Mouse (Mus musculus): ENCODE results near the gene Thoc3.
"Not testable (repeated sequence)": the region's sequence is repeated elsewhere in the genome, so short reads cannot be mapped to it uniquely, and the experiment has no call there.

Thoc3 gene

DNA sequence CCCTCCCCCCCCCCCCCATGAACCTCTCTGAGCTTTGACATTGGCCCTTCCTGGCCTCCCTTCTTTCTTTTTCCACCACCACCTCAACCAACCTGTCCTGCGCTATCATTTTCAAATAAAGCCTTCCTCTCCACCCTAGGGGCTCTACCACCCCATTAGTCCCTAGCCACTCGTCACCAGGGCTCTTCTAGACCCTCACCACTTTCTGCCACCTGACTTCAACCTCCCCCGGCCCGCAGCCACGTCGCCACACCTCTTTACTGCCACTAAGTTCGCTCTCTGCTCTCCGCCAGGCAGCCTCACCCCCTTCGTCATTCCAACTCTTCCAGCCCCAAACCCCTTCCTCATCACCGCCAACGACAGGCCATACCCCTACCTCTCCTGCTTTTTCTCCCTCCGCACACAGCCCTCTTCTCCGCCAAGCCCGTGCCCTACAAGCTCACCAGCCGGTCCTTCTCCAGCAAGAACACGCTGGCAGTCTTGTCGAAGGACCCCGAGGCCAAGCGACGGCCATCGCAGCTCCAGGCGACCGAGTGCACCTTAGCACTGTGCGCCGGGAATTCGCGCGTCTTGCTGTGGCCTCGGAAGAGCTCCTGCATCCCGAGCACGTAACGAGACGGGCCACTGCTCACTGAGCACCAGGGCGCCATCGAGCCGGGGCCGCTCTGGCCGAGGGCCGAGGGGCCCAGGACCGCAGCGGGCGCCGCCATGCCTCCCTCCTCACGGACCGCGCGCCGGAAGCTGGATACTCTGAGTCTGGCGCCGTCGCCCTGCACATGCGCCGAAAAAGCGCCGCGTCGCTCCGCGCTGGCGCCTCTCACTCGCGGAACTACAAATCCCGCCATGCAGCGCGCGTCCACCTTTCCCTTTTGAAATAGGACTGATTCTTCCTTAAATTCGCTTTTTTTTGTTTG, at the start of gene Thoc3:
Thoc3 (minus strand) TSS at position 752 of the 914 bp plus-strand sequence.
- ATAC-seq (ENCODE audit: low TSS enrichment) = peak; percentile 100

DNA sequence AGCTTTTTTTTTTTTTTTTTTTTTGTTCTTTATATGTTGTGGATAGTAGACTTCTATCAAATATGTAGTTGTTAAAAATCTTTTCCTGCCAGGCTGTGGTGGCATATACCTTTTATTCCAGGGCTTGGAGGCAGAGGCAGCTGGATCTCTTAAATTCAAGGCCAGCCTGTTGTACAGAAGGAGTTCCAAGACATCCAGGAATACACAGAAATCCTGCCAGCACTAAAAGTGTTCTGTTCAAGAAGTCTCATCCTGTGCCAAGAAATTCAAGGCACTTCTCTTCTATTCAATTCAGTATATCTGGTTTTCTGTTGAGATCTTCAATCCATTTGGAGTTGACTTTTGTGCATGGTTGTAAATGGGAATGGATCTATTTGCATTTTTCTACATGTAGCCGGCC, 37.3 kb upstream of the Thoc3 start:
- ATAC-seq (ENCODE audit: low TSS enrichment) = peak; percentile 74

DNA sequence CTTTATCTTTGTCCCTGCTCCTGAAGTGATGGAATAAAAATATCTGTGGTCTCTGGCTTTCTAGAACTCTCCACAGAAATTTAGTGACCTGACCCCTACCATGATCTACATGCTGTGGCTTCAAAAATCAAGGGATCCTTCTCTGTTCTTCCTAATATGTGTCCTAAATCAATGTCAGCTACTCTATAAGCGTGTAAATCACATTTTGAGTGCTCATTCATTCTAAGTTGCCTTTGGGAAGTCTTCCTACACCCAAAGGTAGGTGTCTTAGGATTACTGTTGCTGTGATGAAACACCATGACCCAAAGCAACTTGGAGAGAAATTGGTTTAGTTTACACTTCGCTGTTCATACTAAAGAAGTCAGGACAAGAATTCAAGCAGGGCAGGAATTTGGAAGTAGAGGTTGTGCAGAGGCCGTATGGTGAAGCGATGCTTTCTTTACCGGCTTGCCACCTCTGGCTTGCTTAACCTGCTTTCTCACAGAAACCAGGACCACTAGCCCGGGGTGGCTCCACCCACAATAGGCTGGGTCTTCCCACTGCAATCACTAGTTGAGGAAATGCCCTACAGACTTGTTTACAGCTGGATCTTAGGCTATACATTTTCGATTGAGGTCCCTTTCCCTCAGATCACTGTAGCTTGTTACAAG, 36.1 kb upstream of the Thoc3 start:
- no peak for ATAC-seq (ENCODE audit: low TSS enrichment)

DNA sequence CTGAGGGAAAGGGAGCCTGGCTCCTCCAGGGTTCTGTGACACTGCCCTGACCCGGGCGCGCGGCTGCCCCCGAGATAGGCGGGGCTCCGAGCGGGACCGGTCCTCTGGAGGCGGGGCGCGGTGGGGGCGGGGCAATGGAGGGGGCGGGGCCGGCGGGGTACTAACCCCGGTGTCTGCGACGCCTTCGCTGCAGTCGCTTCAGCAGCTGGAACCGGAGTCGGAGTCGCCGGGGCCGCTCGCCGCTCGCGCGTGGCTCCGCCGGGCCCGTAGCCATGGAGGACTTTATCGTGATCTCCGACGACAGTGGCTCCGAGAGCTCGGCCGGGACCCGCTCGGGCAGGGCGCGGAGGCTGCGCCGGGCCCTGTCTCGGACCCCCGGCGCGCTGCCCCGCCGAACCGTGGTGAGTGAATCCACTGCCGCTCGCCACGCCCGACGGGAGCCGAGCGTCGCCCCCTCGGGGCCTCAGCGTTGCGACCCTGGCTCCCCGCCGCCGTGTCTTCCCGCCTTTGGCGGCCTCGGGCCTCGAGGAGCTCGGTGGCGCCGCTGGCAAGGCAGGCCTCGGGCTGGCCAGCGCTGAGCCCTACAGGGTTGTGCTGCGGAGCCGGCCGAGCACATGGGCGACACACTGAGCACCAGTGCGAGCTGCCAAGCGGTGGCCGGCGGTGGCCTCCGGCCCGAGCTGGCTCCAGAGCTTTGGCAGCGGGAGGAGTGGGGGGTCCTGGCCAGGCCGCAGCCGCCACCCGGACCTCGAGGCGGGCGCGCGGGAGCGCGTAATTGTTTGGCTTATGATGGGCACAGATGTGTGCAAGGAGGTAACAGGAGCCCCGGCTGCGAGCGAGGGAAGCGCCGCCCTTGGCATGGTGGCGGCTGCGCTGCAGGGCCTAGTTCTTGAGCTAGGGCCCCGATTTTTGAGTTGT, 35.2 kb upstream of the Thoc3 start, which contains the start of gene Simc1:
Simc1 (plus strand) TSS at position 176 of the 918 bp plus-strand sequence.
- peak; percentile 76 for ATAC-seq (ENCODE audit: low TSS enrichment)

DNA sequence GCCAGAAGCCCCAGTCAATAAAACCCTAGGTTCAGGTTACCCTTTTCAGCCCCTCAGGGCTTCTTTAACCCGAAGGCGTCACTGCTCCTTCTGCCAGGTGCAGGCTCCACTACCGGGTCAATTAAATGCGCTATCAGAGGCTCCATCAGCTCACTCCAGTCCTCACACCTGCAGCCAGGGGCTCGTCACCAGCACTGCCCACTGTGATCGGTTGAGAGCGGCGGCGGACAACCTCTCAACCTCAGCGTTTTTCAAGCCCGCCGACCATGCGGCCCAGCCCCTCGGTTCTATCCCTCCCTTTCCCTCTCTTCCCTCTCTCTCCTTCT, 34.6 kb upstream of the Thoc3 start:
- peak; percentile 47; the same call in 1 of the 2 replicates for ATAC-seq (ENCODE audit: low TSS enrichment)

DNA sequence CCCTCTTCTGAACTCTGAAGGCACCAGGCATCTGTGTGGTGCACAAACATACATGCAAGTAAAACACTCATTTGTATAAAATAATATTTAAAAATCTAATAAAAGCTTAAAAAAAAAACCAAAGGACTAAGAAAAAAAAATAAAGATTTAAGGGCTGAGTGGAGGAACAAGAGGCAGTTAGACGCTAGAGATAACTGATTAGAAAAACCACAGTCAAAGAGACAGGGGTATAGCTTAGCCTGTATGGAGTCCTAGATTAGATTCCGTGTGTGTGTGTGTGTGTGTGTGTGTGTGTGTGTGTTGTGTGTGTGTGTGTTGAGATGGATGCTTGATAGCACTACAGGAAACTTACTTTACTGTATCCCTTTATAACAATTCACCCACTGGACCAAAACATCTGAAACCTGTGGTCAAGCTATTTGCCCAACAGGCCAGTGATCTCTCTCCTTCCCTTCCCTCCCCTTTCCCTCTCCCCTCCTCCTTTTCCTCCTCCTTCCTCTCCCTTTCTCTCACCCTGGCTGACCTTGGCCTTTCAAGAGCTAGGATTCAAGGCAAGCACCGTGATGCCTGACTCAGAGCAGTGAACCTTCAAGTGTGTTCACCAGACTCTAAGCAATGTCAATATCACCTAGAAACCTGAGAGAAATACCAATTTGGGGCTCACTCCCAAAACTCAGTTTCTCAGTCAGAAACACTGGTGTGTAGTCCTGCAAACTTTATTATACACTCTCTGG, 33.5 kb upstream of the Thoc3 start:
- ATAC-seq (ENCODE audit: low TSS enrichment) = no peak

DNA sequence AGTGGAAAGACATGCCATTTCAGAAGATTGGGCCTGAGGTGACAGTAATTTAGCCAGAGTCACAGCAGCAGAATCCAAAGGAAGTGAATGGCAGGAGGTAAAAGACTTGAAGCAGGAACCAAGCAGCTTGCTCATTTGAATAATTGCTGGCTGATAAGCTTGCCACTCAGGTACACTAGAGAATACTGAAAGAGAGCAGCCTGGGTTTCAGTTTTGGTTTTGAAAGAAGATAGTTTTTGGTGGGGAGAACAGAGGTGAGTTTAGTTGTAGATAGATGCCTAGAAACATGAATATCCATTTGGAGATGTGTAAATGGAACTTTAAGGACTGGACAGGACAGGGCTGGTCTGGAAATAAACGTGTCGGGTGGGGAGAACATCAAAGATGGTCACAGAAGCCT, 32.7 kb upstream of the Thoc3 start:
- ATAC-seq (ENCODE audit: low TSS enrichment) = no peak

DNA sequence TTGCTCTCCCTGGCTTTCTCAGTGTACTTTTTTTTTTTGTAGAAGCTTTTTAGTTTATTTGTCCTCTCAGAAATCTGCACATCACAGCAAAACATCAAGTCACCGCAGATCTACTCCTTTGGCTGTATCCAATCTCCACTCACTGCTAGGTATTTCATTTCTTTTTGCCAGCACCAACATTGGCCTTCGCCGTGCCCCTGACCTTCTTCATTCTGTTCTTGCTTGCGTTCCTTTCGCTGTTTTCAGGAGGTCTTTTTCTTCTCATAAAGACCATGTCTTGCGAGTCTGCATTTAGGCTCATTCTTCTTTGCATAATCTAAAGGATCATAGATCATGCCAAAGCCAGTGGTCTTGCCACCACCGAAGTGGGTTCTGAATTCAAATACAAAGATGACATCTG, 30.9 kb upstream of the Thoc3 start:
- ATAC-seq (ENCODE audit: low TSS enrichment) = not testable (repeated sequence)

DNA sequence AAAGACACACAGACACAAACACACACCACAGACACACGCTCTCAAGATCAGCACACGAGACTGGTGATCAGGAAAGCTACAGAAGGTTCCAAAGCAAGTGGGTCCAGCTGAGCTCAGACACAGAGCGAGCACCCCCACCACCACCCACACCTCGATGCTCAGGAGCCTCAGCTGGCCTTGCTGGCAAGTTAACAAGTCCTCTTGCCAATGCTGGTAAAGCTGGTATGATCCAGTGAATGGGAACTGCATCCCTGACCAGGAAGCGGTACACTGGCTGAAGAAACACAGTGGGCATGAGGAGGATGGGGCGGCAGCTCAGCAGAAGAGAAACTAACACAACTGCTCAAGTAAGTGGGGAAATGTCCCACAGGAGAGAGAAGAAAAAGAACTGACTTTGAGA, 22.7 kb upstream of the Thoc3 start:
- ATAC-seq (ENCODE audit: low TSS enrichment) = no peak

DNA sequence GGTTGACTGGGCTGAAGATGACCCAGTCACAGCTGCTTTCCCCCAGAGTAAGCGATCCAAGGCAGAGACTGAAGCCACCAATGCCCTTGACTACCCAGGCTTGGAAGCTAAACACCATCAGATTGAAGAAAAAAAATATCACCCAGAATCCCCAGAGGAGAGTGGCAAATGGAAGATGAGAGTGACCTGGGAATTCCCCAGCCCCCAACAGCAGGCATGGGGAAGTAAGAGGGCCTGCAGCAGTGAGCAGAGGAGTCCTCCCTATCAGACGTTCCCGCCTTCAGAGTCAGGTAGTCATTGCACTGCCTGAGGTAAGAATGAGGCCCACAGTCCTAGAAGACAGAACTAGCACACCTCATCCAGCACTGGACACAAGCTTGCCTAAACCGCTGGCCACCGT, 21.8 kb upstream of the Thoc3 start:
- no peak for ATAC-seq (ENCODE audit: low TSS enrichment)

DNA sequence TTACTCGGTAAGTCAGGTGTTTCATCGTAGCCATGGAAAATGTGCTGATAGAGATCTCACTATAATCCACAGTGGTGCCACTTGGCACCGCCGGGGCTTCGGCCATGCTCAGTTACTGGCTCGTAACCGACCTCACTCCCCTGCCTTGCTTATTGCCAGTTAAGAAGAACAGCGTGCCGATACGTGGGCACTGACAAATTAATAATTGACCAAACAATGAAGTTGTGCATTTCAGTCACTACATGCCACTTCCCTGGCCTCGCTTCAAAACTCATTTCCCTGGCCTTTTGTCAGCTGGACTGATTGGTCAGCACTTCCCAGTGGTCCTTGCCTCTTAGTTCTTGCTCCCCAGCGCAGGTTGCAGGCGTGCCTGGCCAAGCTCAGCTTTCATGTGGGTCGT, 12.8 kb upstream of the Thoc3 start:
- ATAC-seq (ENCODE audit: low TSS enrichment) = no peak

DNA sequence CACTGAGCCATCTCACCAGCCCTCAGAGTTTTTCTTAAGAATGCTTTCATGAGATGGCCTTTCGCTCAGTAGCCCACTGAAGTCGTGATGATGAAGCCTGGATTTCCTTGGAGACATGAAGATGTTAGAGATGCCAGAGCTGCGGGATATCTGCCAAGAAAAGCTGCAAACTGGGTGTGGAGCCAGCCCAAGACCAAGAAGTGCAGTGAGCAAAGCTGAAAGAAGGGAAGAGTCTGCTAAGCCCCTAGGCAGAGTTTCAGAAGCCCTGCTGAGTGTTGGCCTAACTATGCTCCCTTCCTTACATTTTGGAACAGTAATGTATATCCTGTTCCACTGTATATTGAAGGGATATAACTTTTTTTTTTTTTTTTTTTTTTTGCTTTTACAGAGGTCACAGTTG, 10.6 kb upstream of the Thoc3 start:
- ATAC-seq (ENCODE audit: low TSS enrichment) = no peak

DNA sequence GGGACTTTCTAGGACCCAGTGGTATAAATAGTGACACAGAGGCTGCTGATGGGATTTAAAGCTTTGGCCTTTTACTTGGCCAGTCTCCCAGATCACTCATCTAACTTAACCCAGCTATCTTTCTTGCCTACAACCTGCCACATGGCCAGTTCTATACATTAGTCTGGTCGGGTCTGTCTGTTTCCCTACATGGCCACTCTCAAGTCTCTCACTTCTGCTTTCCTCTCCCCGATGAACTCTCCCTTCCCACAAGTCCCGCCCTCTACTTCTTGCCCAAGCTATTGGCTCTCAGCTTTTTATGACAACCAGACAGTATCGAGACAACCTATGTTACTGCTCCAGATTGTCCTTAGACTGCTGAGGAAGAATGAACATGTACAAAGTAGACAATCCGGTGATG, 7.1 kb upstream of the Thoc3 start:
- ATAC-seq (ENCODE audit: low TSS enrichment) = no peak

DNA sequence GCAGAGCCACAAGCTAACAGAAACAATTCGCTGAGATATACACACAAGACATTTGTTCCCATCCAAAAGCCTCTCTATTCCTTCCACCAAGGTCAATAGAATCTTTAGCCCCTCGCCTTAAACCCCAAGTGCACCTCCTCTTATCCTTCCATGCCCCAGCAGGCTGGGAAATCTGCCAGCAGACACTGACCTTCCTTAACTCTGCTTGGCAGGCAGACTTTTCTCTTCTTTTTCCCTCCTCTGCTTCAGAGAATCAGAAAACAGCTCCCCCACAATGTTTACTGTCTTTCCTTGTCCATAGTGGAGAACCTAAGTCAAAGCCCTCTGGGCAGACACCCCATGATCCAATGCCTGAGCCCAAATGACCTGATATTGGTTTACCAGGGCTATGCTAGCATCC, 6.3 kb upstream of the Thoc3 start:
- ATAC-seq (ENCODE audit: low TSS enrichment) = no peak

DNA sequence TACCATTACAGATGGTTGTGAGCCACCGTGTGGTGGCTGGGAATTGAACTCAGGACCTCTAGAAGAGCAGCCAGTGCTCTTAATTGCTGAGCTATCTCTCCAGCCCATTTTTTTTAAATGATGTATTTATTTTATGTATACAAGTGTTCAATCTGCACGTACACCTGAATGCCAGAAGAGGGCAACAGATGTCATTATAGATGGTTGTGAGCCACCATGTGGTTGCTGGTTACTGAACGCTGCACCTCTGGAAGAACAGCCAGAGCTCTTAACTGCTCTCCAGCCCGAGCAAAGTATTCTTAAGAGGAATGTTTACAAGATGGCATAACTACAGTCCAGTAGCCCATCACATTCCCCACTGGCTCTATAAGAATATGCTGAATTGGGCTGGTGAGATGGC, 3.3 kb upstream of the Thoc3 start:
- ATAC-seq (ENCODE audit: low TSS enrichment) = no peak

DNA sequence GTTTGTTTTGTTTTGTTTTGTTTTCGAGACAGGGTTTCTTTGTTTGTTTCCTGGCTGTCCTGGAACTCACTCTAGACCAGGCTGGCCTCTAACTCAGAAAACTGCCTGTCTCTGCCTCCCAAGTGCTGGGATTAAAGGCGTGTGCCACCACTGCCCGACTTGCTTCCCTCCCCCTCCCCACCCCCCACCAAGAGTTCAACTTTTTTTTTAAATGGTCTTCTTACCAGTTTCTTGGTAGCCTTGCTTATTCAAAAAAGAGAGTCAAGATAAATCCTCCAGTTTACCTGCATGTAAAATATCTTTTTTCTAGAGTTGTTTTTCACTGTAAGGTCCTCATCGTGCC, 334 bp upstream of the Thoc3 start:
- no peak for ATAC-seq (ENCODE audit: low TSS enrichment)

DNA sequence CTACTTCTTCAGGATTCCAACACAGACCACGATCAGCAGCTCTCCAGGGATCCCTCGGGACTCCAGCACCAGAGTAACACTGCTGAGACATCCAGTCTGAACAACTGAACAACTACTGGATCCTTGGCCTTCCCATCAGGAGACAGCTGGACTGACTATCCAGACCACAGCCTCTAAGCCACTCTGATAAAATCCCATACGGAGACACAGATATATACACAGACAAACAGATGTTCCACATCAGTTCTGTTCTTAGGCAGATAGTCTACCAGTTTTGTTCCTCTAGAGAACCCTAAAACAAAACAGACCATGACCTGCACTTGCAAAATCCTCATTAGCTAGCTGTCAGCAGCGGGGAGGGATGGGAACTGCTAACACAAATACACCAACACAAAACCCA, 9.4 kb downstream of the Thoc3 start:
- ATAC-seq (ENCODE audit: low TSS enrichment) = no peak

DNA sequence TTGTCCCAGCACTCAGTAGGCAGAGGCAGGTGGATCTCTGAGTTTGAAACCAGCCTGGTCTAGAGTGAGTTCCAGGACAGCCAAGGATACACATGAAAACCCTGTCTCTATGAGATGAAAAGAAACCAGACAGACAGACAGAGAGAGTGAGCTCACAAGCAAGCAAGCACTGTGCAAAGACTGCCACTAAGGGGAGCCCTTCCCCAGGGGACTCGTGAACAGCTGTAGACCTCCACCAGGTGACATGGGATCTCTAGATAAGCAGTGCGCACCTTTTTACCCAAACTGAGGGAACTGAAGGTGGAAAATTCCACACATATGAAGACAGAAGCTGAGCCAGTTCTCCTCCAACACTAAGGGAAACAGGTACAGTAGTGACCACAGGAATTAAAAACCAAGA, 11.6 kb downstream of the Thoc3 start:
- peak; percentile 47; the same call in 1 of the 2 replicates for ATAC-seq (ENCODE audit: low TSS enrichment)

DNA sequence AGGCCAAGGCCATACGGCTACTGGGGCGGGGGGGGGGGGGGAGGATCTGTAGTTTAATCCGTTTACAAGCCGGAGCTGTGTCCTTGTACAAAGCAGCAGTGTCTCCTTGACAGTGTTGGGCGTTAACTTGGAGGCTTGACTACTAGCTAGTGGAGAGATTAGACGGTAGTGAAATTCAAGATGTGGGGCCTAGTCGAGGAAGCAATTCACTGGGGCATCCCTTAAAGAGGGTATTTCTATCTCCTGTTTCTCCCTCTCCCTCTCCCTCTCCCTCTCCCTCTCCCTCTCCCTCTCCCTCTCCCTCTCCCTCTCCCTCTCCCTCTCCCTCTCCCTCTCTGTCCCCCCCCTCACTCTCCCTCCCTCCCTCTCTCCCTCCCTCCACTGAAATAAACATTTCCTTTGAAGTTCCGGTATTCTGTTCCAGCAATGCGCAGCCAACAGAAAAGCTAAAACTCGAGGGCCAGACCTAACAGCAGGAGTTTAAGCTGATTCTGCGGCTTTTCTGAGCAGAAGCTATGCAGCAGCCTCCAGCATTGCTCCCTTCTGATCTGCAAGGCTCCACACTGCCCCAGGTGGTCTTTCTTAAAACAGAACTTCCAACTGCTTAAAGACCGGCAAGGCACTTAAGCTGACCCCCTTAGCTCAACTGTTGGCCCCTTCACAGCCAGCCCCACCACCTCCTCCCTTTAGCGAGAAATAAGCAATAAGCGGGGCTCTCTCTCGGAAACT, 21.0 kb downstream of the Thoc3 start:
- ATAC-seq (ENCODE audit: low TSS enrichment) = peak; percentile 60

DNA sequence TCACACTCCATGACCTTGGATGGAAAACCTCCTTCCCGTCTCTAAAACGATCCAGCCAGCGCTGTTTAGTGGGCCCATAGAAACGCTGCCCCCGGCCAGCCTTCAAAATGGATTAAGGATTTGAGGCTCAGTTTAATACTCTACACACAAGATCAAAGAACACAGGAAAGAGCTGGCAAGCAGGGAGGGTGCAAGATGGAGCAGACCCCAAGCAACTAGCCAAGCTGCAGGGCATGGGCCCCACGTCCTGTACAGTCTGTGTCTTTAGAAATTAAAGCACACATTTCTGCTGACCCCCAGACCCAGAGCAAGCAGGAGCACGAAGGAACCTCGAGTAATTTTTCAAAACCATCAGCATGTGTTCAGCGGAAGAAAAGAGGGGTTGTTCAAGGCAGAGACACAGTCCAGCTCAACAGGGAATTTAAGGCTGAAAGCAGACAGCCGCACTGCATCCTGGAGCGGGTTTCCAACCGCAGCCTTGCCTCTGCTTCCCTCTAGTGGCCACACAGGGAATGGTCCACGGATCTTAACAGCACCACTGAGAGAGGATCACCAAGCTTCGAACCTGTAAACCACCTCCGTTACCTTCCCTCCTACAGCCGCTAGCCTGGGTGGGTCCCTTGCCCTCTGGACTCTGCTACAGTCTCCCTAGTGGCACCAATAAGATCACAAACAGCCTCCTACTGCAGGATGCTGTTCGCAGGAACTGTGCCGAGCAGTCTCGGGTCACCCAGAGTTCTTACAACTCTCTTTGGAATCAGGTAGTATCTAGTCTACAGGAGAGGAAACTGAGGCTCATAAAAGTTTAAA, 21.8 kb downstream of the Thoc3 start:
- peak; percentile 93 for ATAC-seq (ENCODE audit: low TSS enrichment)

All from frontal cortex, adult (tissue).